Comparison of ENCODE assay signal across 8 mouse cellular contexts in the genomic region with DNA sequence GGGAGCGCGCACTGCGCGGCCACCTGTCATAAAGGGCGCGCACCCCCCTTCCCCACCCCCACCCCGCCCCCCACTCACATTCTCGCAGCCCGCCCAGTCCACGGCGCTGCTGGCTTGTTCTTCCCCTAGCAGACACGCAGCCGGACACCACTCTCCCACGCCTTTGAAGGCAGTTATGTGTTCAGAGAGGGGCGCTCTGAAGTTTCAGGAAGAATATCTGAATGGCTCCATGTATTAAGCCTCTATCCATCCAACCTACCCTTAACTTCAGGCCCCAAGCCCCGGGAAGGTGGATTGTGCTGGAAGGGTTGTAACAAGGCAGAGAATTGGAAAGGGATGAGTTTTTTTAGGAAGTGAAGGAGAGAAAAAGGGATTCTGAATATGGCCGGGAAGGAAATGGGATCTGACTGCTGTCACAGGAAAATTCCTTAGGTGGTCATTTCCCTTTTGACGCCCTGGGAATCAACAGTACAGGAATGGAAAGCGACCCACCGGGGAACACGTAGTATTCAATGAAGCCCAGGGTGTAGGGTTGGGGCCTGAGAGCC. TPM values are rescaled to one million over a fixed set of nuclear protein-coding genes. Genes with fewer than 3 reads are reported as not detected.
DNase-seq lines count a peak whose midpoint lies in the region; ATAC-seq and TF ChIP-seq lines count a peak whose summit lies in the region.

No protein-coding gene starts in this region.

- H3K4me2 ChIP-seq in forebrain, embryonic 11.5 days (ENCODE audit: low read depth, low read length, severe bottlenecking): peak overlapping the region; percentile 64
- peak overlapping the region; percentile 69 for H3K4me2 ChIP-seq in limb, embryonic 11.5 days (ENCODE audit: low read depth, severe bottlenecking)

- peak overlapping the region; percentile 47 for H3K4me3 ChIP-seq in forebrain, embryonic 11.5 days (ENCODE audit: low read depth, low read length)
- peak overlapping the region; percentile 39 for H3K4me3 ChIP-seq in limb, embryonic 11.5 days (ENCODE audit: low read depth, low read length)
- peak overlapping the region; percentile 85 for H3K4me3 ChIP-seq in olfactory bulb, adult 2 months (ENCODE audit: insufficient read depth, low read depth, low read length)

- TF ChIP-seq POLR2A in olfactory bulb, adult 2 months (IDR thresholded peaks at IDR 0.05; ENCODE audit: insufficient read depth, low read depth, low read length): no peak

- H3K9me3 ChIP-seq in forebrain, embryonic 11.5 days (ENCODE audit: control insufficient read depth, low read length): no peaks in the 10 kb centered on the region
- no peaks in the 10 kb centered on the region for H3K9me3 ChIP-seq in limb, embryonic 11.5 days (ENCODE audit: control insufficient read depth, low read length)

- no peak overlapping the region for H3K27ac ChIP-seq in forebrain, embryonic 11.5 days (ENCODE audit: low read depth, low read length)
- no peak overlapping the region for H3K27ac ChIP-seq in limb, embryonic 11.5 days (replicated peaks; ENCODE audit: low read depth, low read length)
- peak overlapping the region; percentile 97; the same call in 1 of the 2 replicates for H3K27ac ChIP-seq in olfactory bulb, adult 2 months (ENCODE audit: insufficient read depth, low read depth, low read length)

- 0 out of 2 replicates have a peak, but pooled peaks have one; percentile 13 for ATAC-seq in forebrain, embryonic 11.5 days (replicated peaks; ENCODE audit: low FRiP score)
- ATAC-seq in limb, embryonic 11.5 days (ENCODE audit: insufficient number of reproducible peaks, low FRiP score, low TSS enrichment, low read depth): no peak

- WGBS in forebrain, embryonic 11.5 days: 23% methylated on average over 21 of the region's 21 CpGs
- WGBS in limb, embryonic 11.5 days: 22% methylated on average over 21 of the region's 21 CpGs
- 20% methylated on average over 21 of the region's 21 CpGs for WGBS in olfactory bulb, adult 2 months

- no peaks in the 10 kb centered on the region for H3K4me1 ChIP-seq in forebrain, embryonic 11.5 days (replicated peaks; ENCODE audit: control insufficient read depth, insufficient read depth, low read length)
- no peaks in the 10 kb centered on the region for H3K4me1 ChIP-seq in limb, embryonic 11.5 days (ENCODE audit: control insufficient read depth, insufficient read depth, low read length)
- H3K4me1 ChIP-seq in olfactory bulb, adult 2 months (ENCODE audit: control insufficient read depth, insufficient read depth, low read length): no peaks in the 10 kb centered on the region

- intact Hi-C loops in gastrocnemius, postnatal 36 days (cut with DNase I): no loop called here

- peak overlapping the region; percentile 56 for H3K9ac ChIP-seq in forebrain, embryonic 11.5 days (ENCODE audit: low read length)
- no peak overlapping the region for H3K9ac ChIP-seq in limb, embryonic 11.5 days (ENCODE audit: low read length)

- H3K27me3 ChIP-seq in forebrain, embryonic 11.5 days (ENCODE audit: control insufficient read depth, insufficient read depth, low read length): peaks cover 7% of the 10 kb centered on the region
- H3K27me3 ChIP-seq in limb, embryonic 11.5 days (ENCODE audit: control insufficient read depth, insufficient read depth, low read length): peaks cover 24% of the 10 kb centered on the region

- peak; percentile 7 for DNase-seq in kidney, postnatal 10 days
- DNase-seq in kidney, adult 18-20 months: no peak
- DNase-seq in forebrain, embryonic 11.5 days (ENCODE audit: low spot score): peak; percentile 49
- no peak for DNase-seq in limb, embryonic 11.5 days (ENCODE audit: low spot score)
- DNase-seq in gastrocnemius, postnatal 36 days: no peak
- no peak for DNase-seq in spleen, postnatal 14 days (ENCODE audit: low spot score in 2 of 2)
- DNase-seq in frontal cortex, postnatal 10 days (ENCODE audit: low spot score in 2 of 2): no peak

- H3K36me3 ChIP-seq in forebrain, embryonic 11.5 days (ENCODE audit: control insufficient read depth, insufficient read depth, low read length): no peaks in the 10 kb centered on the region
- H3K36me3 ChIP-seq in limb, embryonic 11.5 days (ENCODE audit: control insufficient read depth, insufficient read depth, low read length): no peaks in the 10 kb centered on the region

- no peak for TF ChIP-seq CTCF in olfactory bulb, adult 2 months (IDR thresholded peaks at IDR 0.05; ENCODE audit: insufficient read depth, low read depth, low read length)

RNA-seq across cellular contexts. Expression of a gene that starts 0.7 kb away (rescaled TPM):
- polyA plus RNA-seq in forebrain, embryonic 11.5 days (2014; fragmentation: Nextera tagmentation; extraction: Ambion mirVana): 1.3 TPM in 2 replicates
- 1.2 and 1.6 TPM in 2 replicates for polyA plus RNA-seq in limb, embryonic 11.5 days (2014; fragmentation: Nextera tagmentation; extraction: Ambion mirVana)
- not detected in 2 replicates for polyA plus RNA-seq in olfactory bulb, adult 2 months (2012; ENCODE audit: insufficient read depth, insufficient read length, low replicate concordance, missing spikeins)
- not detected for total RNA-seq in gastrocnemius, postnatal 36 days (2021)

Comparison
In these comparisons a context has a peak if more than half of its experiments do, and no peak if none do; other contexts are left out.
1. DNase-seq: peak in kidney, postnatal 10 days (single experiment) and forebrain, embryonic 11.5 days (single experiment); none in kidney, adult 18-20 months (single experiment), limb, embryonic 11.5 days (single experiment), gastrocnemius, postnatal 36 days (0 of 2), spleen, postnatal 14 days (0 of 2) and frontal cortex, postnatal 10 days (0 of 2).
2. Peak in every context shown above with its lines, with median percentiles within 50 percentile points of each other: H3K4me3 ChIP-seq.